Comparison of ENCODE assay signal across 8 mouse cellular contexts in the genomic region with DNA sequence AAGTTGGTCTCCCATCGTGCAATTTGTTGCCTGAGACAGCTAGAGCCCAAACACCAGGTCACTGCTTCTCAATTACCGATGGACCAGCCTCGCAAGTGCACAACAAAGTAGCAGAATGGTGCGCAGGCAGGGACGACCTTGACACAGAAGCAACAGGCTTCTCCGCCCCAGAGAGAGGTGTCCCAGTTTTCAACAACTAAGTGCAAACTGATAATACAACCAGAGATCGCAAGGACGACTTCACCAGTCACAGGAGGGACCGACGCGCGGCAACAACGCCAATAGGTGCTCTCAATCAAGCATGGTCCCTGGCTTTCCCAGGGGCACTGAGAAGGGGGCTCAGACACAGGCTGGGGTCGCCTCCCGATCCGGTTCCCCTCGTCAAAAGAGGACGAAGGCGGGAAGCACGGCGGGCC. TPM values are rescaled to one million over a fixed set of nuclear protein-coding genes. Genes with fewer than 3 reads are reported as not detected.
DNase-seq lines count a peak whose midpoint lies in the region; ATAC-seq and TF ChIP-seq lines count a peak whose summit lies in the region.

No protein-coding gene starts in this region.

- peak; percentile 31; the same call in 1 of the 2 replicates for ATAC-seq in embryonic facial prominence, embryonic 14.5 days (ENCODE audit: low read depth)
- ATAC-seq in intestine, embryonic 16.5 days: peak; percentile 12; the same call in 1 of the 2 replicates

- no peaks in the 10 kb centered on the region for H3K9me3 ChIP-seq in E14TG2a.4 (ENCODE audit: low read length)
- no peaks in the 10 kb centered on the region for H3K9me3 ChIP-seq in embryonic facial prominence, embryonic 14.5 days (ENCODE audit: control insufficient read depth, low read length)
- no peaks in the 10 kb centered on the region for H3K9me3 ChIP-seq in intestine, embryonic 16.5 days (ENCODE audit: control insufficient read depth, low read length)

- peak overlapping the region; percentile 74 for H3K4me2 ChIP-seq in embryonic facial prominence, embryonic 14.5 days (ENCODE audit: low read depth, low read length)
- peak overlapping the region; percentile 83 for H3K4me2 ChIP-seq in intestine, embryonic 16.5 days (ENCODE audit: low read depth, low read length)
- peak overlapping the region; percentile 89 for H3K4me2 ChIP-seq in myocyte (ENCODE audit: low read depth)

- no peak for DNase-seq in heart, adult 2 months
- DNase-seq in heart, adult 8-10 months (ENCODE audit: low spot score): no peak
- DNase-seq in embryonic facial prominence, embryonic 14.5 days (ENCODE audit: low spot score): peak; percentile 9
- DNase-seq in gastrocnemius, postnatal 36 days: no peak
- no peak for DNase-seq in cerebellum, postnatal 36 days

- H3K27ac ChIP-seq in heart, adult 2 months: no peak overlapping the region
- no peak overlapping the region for H3K27ac ChIP-seq in embryonic facial prominence, embryonic 14.5 days (replicated peaks; ENCODE audit: low read depth, low read length)
- H3K27ac ChIP-seq in intestine, embryonic 16.5 days (ENCODE audit: low read length): no peak overlapping the region

- 0 out of 2 replicates have a peak, but pooled peaks cover 3% of the 10 kb centered on the region for H3K27me3 ChIP-seq in heart, adult 2 months (ENCODE audit: control insufficient read depth, insufficient read depth, low read length)
- H3K27me3 ChIP-seq in E14TG2a.4 (ENCODE audit: insufficient read depth, low read length) (peaks cover 26% of the 10 kb centered on the region), myocyte (ENCODE audit: control insufficient read depth, insufficient read depth, insufficient read length) (peaks cover 3% of the 10 kb centered on the region)
- H3K27me3 ChIP-seq in embryonic facial prominence, embryonic 14.5 days (replicated peaks; ENCODE audit: control insufficient read depth, insufficient read depth, low read length): no peaks in the 10 kb centered on the region
- H3K27me3 ChIP-seq in intestine, embryonic 16.5 days (replicated peaks; ENCODE audit: control insufficient read depth, insufficient read depth, low read length): no peaks in the 10 kb centered on the region

- intact Hi-C loops in heart, adult 2 months (cut with DNase I): no loop called here
- intact Hi-C loops in gastrocnemius, postnatal 36 days (cut with DNase I): loop anchor here (10.0 kb wide), 1 partner anchor 394 kb away; no protein-coding TSS in a partner anchor

- peak overlapping the region; percentile 27 for H3ac ChIP-seq in myocyte (ENCODE audit: control insufficient read depth, insufficient read length)

- H3K4me1 ChIP-seq in heart, adult 2 months (ENCODE audit: control insufficient read depth, insufficient read depth, low read length): peaks cover 3% of the 10 kb centered on the region
- peaks cover 35% of the 10 kb centered on the region for H3K4me1 ChIP-seq in E14TG2a.4 (replicated peaks; ENCODE audit: low read depth, low read length)
- H3K4me1 ChIP-seq in embryonic facial prominence, embryonic 14.5 days (ENCODE audit: control insufficient read depth, insufficient read depth, low read length): peaks cover 12% of the 10 kb centered on the region
- H3K4me1 ChIP-seq in intestine, embryonic 16.5 days (ENCODE audit: control insufficient read depth, insufficient read depth, low read length): peaks cover 3% of the 10 kb centered on the region; the same call in 1 of the 2 replicates

- 3% methylated on average over 21 of the region's 21 CpGs for WGBS in heart, adult 2 months
- 0% methylated on average over 21 of the region's 21 CpGs for WGBS in embryonic facial prominence, embryonic 14.5 days
- under 1% methylated on average over 21 of the region's 21 CpGs for WGBS in intestine, embryonic 16.5 days

- H3K9ac ChIP-seq in heart, adult 2 months (ENCODE audit: low read depth, low read length): peak overlapping the region; percentile 69
- H3K9ac ChIP-seq in embryonic facial prominence, embryonic 14.5 days (ENCODE audit: low read depth, low read length): peak overlapping the region; percentile 82
- H3K9ac ChIP-seq in intestine, embryonic 16.5 days (ENCODE audit: low read depth, low read length): peak overlapping the region; percentile 84

- no peak for TF ChIP-seq EP300 in heart, adult 2 months (IDR thresholded peaks at IDR 0.05; ENCODE audit: insufficient read depth, low read depth, low read length)

- H3K36me3 ChIP-seq in heart, adult 2 months (ENCODE audit: control insufficient read depth, insufficient read depth, low read length): no peaks in the 10 kb centered on the region
- H3K36me3 ChIP-seq in E14TG2a.4 (ENCODE audit: insufficient read depth, low read length) (no peaks in the 10 kb centered on the region), myocyte (ENCODE audit: control insufficient read depth, insufficient read depth) (no peaks in the 10 kb centered on the region)
- no peaks in the 10 kb centered on the region for H3K36me3 ChIP-seq in embryonic facial prominence, embryonic 14.5 days (ENCODE audit: control insufficient read depth, insufficient read depth, low read length)
- no peaks in the 10 kb centered on the region for H3K36me3 ChIP-seq in intestine, embryonic 16.5 days (ENCODE audit: control insufficient read depth, insufficient read depth, low read length)

- TF ChIP-seq CTCF in heart, adult 2 months (IDR thresholded peaks at IDR 0.05): no peak
- TF ChIP-seq CTCF in E14TG2a.4 (conservative IDR thresholded peaks at IDR 0.05; ENCODE audit: low read length): no peak

- TF ChIP-seq POLR2A in heart, adult 2 months (IDR thresholded peaks at IDR 0.05; ENCODE audit: insufficient read depth, low read depth, low read length): no peak
- no peak for TF ChIP-seq POLR2A in myocyte (IDR thresholded peaks at IDR 0.05; ENCODE audit: insufficient read length, low read depth)

- peak overlapping the region; percentile 57 for H3K4me3 ChIP-seq in heart, adult 2 months
- peak overlapping the region; percentile 89 for H3K4me3 ChIP-seq in E14TG2a.4 (replicated peaks; ENCODE audit: low read length)
- H3K4me3 ChIP-seq in embryonic facial prominence, embryonic 14.5 days (ENCODE audit: low read depth, low read length): peak overlapping the region; percentile 67
- peak overlapping the region; percentile 70 for H3K4me3 ChIP-seq in intestine, embryonic 16.5 days (ENCODE audit: low read length)
- H3K4me3 ChIP-seq in myocyte: peak overlapping the region; percentile 43

- H3K79me2 ChIP-seq in heart, adult 2 months (replicated peaks; ENCODE audit: control insufficient read depth, insufficient read depth, low read length): no peaks in the 10 kb centered on the region
- peaks cover 9% of the 10 kb centered on the region for H3K79me2 ChIP-seq in myocyte (ENCODE audit: control insufficient read depth, insufficient read depth)

TF ChIP-seq in myocyte, 11 proteins besides CTCF, POLR2A, EP300 and RAD21:
- TF ChIP-seq TCF12 (IDR thresholded peaks at IDR 0.05; ENCODE audit: insufficient read depth, poor library complexity, severe bottlenecking): no peak
- TF ChIP-seq SRF (IDR thresholded peaks at IDR 0.05; ENCODE audit: control insufficient read depth, insufficient read length, low read depth): no peak
- no peak for TF ChIP-seq E2F4 (IDR thresholded peaks at IDR 0.05; ENCODE audit: insufficient read depth)
- no peak for TF ChIP-seq REST (IDR thresholded peaks at IDR 0.05; ENCODE audit: insufficient read depth, insufficient read length)

RNA-seq across cellular contexts. Expression of gene Ninl, which starts 30.7 kb away (rescaled TPM):
- 1 to 10 TPM; 1.4 to 1.5 TPM for total RNA-seq in heart, adult 2 months (2021)
- polyA plus RNA-seq in heart, adult 2 months (2012; rRNA removed): 0.78 and 0.97 TPM in 2 replicates
- total RNA-seq in heart, adult 8-10 months (2022): 1 to 10 TPM in 3 of 4 experiments, under 1 TPM in 1; 0.82 to 2.2 (median 1.9) TPM
- 6.1 TPM in 2 replicates for polyA plus RNA-seq in embryonic facial prominence, embryonic 14.5 days (2014; fragmentation: Nextera tagmentation; extraction: Ambion mirVana)
- polyA plus RNA-seq in intestine, embryonic 16.5 days (2015; fragmentation: Nextera tagmentation; extraction: Ambion mirVana): 4.9 and 5.3 TPM in 2 replicates
- 2.2 TPM for polyA plus RNA-seq in myocyte (2012; fragmentation: generic; extraction: Trizol)
- under 1 TPM; 0.26 to 0.47 TPM for total RNA-seq in gastrocnemius, postnatal 36 days (2021)

RNA-seq across cellular contexts. Expression of gene Nanp, which starts 30.7 kb away (rescaled TPM):
- total RNA-seq in heart, adult 2 months (2021): 1 to 10 TPM; 1.3 to 1.5 TPM
- polyA plus RNA-seq in heart, adult 2 months (2012; rRNA removed): 0.70 and 1.3 TPM in 2 replicates
- 1 to 10 TPM in 3 of 4 experiments, under 1 TPM in 1; 0.95 to 2.2 (median 2.1) TPM for total RNA-seq in heart, adult 8-10 months (2022)
- 39.0 and 39.3 TPM in 2 replicates for polyA plus RNA-seq in embryonic facial prominence, embryonic 14.5 days (2014; fragmentation: Nextera tagmentation; extraction: Ambion mirVana)
- 50.9 and 53.9 TPM in 2 replicates for polyA plus RNA-seq in intestine, embryonic 16.5 days (2015; fragmentation: Nextera tagmentation; extraction: Ambion mirVana)
- polyA plus RNA-seq in myocyte (2012; fragmentation: generic; extraction: Trizol): 3.8 TPM
- 1 to 10 TPM; 2.5 to 2.7 TPM for total RNA-seq in gastrocnemius, postnatal 36 days (2021)
